Mouse (Mus musculus) midbrain, embryonic 14.5 days (tissue): ENCODE measurements around the gene Slc9a5. TPM values are rescaled to one million over a fixed set of nuclear protein-coding genes. Genes with fewer than 3 reads are reported as not detected.

Experiments used
- ATAC-seq: fragments of 200-750 bp; cut with Nextera tagmentation; 2 replicates; pipeline ENCODE4 v1.8.0; 2017; ENCODE audit warnings: moderate number of reproducible peaks, moderate library complexity; ENCODE audit not compliant: low FRiP score, low TSS enrichment
- DNase-seq: peaks from one replicate; pipeline ENCODE4 v3.0.0-alpha.2; 2015
- H3K27ac ChIP-seq: fragments of 300-500 bp; sonication (generic); replicated peaks from 2 replicates; pipeline ENCODE4 v1.5.1; 2014; ENCODE audit warnings: mild to moderate bottlenecking, low read depth, low read length, moderate library complexity
- H3K27me3 ChIP-seq: fragments of 300-500 bp; sonication (generic); 2 replicates; pipeline ENCODE4 v1.6.1; 2014; ENCODE audit warnings: low read length, control low read depth, mixed read lengths; ENCODE audit not compliant: control insufficient read depth, insufficient read depth
- H3K36me3 ChIP-seq: fragments of 300-500 bp; sonication (generic); 2 replicates; pipeline ENCODE4 v1.6.1; 2014; ENCODE audit warnings: low read length, control low read depth; ENCODE audit not compliant: control insufficient read depth, insufficient read depth
- H3K4me1 ChIP-seq: fragments of 300-500 bp; sonication (generic); 2 replicates; pipeline ENCODE4 v1.6.1; 2014; ENCODE audit warnings: mild to moderate bottlenecking, antibody characterized with exemption, low read length, control low read depth; ENCODE audit not compliant: control insufficient read depth, insufficient read depth
- H3K4me2 ChIP-seq: fragments of 300-500 bp; sonication (generic); 2 replicates; pipeline ENCODE4 v1.6.1; 2014; ENCODE audit warnings: mild to moderate bottlenecking, low read length, moderate library complexity
- H3K4me3 ChIP-seq: fragments of 300-500 bp; sonication (generic); replicated peaks from 2 replicates; pipeline ENCODE4 v1.5.1; 2014; ENCODE audit warnings: low read depth, low read length
- H3K9ac ChIP-seq: fragments of 300-500 bp; sonication (generic); replicated peaks from 2 replicates; pipeline ENCODE4 v1.6.1; 2014; ENCODE audit warnings: mild to moderate bottlenecking, low read length, moderate library complexity
- H3K9me3 ChIP-seq: fragments of 300-500 bp; sonication (generic); 2 replicates; pipeline ENCODE4 v1.6.1; 2016; ENCODE audit warnings: low read length, control low read depth, mixed read lengths; ENCODE audit not compliant: control insufficient read depth
- WGBS: fragments of 180-500 bp; shearing (Covaris S2); extraction: QIAGEN DNeasy Blood & Tissue Kit; methylation state at CpG from one replicate; pipeline ENCODE4 v1.1.7; 2014; 5-methylcytosine and 5-hydroxymethylcytosine counted together
- polyA plus RNA-seq: library from polyadenylated mRNA; unstranded; fragments of >200 nt; fragmentation: Nextera tagmentation; extraction: Ambion mirVana; gene quantifications from 2 replicates; pipeline ENCODE4 v1.2.1, GENCODE M21; 2014

Slc9a5 gene
- polyA plus RNA-seq, 1 experiment from 2014 or later, result 8.3 TPM

GRCm38 (mm10) chr8:105332523-105332922, 16.1 kb upstream of the Slc9a5 start:
- Histone ChIP-seq H3K4me3 (no peak overlapping the region), H3K4me1 (peaks cover under 1% of the 10 kb centered on the region), H3K9me3 (no peaks in the 10 kb centered on the region), H3K27ac (no peak overlapping the region), H3K27me3 (no peaks in the 10 kb centered on the region), H3K4me2 (no peak overlapping the region), H3K36me3 (peaks cover 55% of the 10 kb centered on the region), H3K9ac (no peak overlapping the region)
- DNase-seq, result no peak
- 90% methylated on average over 2 of the region's 2 CpGs for WGBS
- ATAC-seq, result no peak

DNA sequence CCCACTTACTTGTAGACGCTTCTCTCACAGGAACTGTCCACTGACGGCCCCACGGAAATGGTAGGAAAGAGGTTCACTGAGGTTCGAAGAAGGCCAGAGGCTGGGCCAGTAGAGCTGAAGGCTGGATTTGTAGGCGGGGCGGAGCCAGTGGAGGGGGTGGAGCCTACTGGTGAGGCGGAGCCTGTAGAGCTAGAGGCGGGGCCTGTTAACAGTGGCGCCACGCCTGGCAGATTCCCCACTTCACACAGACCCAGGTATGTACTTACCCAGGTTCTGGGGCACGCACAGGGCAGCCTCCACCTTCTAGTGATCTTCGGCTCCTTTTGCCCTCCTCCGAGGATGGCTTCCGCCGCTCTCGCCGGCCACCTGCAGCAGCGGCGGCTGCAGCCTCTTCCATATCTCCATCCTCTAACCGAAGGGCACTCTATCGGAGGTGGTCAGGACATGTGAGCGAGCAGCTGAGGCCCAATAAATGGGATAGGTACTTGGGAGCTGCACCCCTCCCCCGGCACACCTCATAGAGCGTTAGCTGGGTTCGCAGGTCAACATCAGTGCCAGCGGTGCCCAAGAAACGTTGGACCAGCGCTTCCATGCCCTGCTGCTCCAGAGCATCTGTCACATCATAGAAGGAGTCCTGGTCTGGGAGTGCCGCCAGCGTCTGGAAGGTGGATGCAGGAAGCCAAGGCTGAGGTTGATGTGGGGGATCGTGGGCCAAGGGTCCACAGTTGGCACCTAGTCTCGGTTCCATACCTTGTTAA, 12.1 kb upstream of the Slc9a5 start:
- no peak overlapping the region for H3K9ac ChIP-seq
- H3K4me2 ChIP-seq, result peak overlapping the region; percentile 12; the same call in 1 of the 2 replicates
- peaks cover 17% of the 10 kb centered on the region for H3K36me3 ChIP-seq
- no peaks in the 10 kb centered on the region for H3K4me1 ChIP-seq
- no peaks in the 10 kb centered on the region for H3K9me3 ChIP-seq
- H3K27me3 ChIP-seq, result no peaks in the 10 kb centered on the region
- H3K4me3 ChIP-seq, result no peak overlapping the region
- DNase-seq, result peak; percentile 17
- WGBS, result 45% methylated on average over 32 of the region's 32 CpGs
- ATAC-seq, result peak; percentile 22; the same call in 1 of the 2 replicates
- no peak overlapping the region for H3K27ac ChIP-seq

GRCm38 (mm10) chr8:105338992-105339391, 9.7 kb upstream of the Slc9a5 start:
- ATAC-seq (no peak), DNase-seq (no peak)
- 72% methylated on average over 4 of the region's 4 CpGs for WGBS
- no peak overlapping the region for H3K4me2 ChIP-seq
- H3K4me1 ChIP-seq, result no peaks in the 10 kb centered on the region
- no peaks in the 10 kb centered on the region for H3K9me3 ChIP-seq
- H3K4me3 ChIP-seq, result no peak overlapping the region
- H3K36me3 ChIP-seq, result peaks cover 12% of the 10 kb centered on the region; the same call in 1 of the 2 replicates
- no peak overlapping the region for H3K27ac ChIP-seq
- H3K27me3 ChIP-seq, result no peaks in the 10 kb centered on the region
- H3K9ac ChIP-seq, result no peak overlapping the region

- H3K27me3 ChIP-seq, result no peaks in the 10 kb centered on the region
- 87% methylated on average over 6 of the region's 6 CpGs for WGBS
- H3K4me1 ChIP-seq, result no peaks in the 10 kb centered on the region
- no peaks in the 10 kb centered on the region for H3K9me3 ChIP-seq
- 0 out of 2 replicates have a peak, but pooled peaks cover 4% of the 10 kb centered on the region for H3K36me3 ChIP-seq
- no peak overlapping the region for H3K4me2 ChIP-seq
- DNase-seq, result no peak
- no peak overlapping the region for H3K27ac ChIP-seq
- no peak for ATAC-seq
- H3K4me3 ChIP-seq, result no peak overlapping the region
- no peak overlapping the region for H3K9ac ChIP-seq
Measured at GRCm38 (mm10) chr8:105339886-105340635, 8.6 kb upstream of the Slc9a5 start.

DNA sequence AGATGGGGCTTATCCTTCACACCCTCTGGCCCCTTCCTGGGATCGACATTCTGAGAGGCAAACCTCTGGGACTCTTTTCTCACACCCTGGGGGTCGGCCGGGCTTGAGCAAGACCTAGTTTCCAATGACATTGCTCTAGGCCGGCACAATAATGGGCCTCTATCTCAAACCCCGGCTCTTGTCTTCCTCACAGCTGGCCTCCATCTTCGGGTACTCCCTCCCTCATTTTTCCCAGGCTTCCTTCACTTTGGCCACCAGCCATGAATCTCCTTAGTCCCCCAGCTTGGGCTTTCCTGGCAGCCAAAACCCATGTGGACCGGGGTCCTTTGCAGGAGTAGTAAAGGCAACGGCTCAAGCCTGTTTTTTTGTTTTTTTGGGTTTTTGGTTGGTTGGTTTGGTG, 7.2 kb upstream of the Slc9a5 start:
- H3K9ac ChIP-seq, result no peak overlapping the region
- no peaks in the 10 kb centered on the region for H3K27me3 ChIP-seq
- 0 out of 2 replicates have a peak, but pooled peaks cover 4% of the 10 kb centered on the region for H3K36me3 ChIP-seq
- no peak overlapping the region for H3K4me3 ChIP-seq
- H3K4me1 ChIP-seq, result 0 out of 2 replicates have a peak, but pooled peaks cover under 1% of the 10 kb centered on the region
- H3K4me2 ChIP-seq, result no peak overlapping the region
- WGBS, result 44% methylated on average over 8 of the region's 8 CpGs
- ATAC-seq (no peak), DNase-seq (peak; percentile 38)
- H3K27ac ChIP-seq, result no peak overlapping the region
- no peaks in the 10 kb centered on the region for H3K9me3 ChIP-seq

- no peaks in the 10 kb centered on the region for H3K9me3 ChIP-seq
- no peak overlapping the region for H3K4me2 ChIP-seq
- no peaks in the 10 kb centered on the region; the same call in 1 of the 2 replicates for H3K27me3 ChIP-seq
- peaks cover 13% of the 10 kb centered on the region; the same call in 1 of the 2 replicates for H3K4me1 ChIP-seq
- H3K9ac ChIP-seq, result no peak overlapping the region
- no peak overlapping the region for H3K4me3 ChIP-seq
- H3K36me3 ChIP-seq, result no peaks in the 10 kb centered on the region
- ATAC-seq (no peak), DNase-seq (no peak)
- H3K27ac ChIP-seq, result no peak overlapping the region
- WGBS, result 80% methylated on average over 4 of the region's 4 CpGs
Measured at GRCm38 (mm10) chr8:105342768-105343167, 5.9 kb upstream of the Slc9a5 start.

DNA sequence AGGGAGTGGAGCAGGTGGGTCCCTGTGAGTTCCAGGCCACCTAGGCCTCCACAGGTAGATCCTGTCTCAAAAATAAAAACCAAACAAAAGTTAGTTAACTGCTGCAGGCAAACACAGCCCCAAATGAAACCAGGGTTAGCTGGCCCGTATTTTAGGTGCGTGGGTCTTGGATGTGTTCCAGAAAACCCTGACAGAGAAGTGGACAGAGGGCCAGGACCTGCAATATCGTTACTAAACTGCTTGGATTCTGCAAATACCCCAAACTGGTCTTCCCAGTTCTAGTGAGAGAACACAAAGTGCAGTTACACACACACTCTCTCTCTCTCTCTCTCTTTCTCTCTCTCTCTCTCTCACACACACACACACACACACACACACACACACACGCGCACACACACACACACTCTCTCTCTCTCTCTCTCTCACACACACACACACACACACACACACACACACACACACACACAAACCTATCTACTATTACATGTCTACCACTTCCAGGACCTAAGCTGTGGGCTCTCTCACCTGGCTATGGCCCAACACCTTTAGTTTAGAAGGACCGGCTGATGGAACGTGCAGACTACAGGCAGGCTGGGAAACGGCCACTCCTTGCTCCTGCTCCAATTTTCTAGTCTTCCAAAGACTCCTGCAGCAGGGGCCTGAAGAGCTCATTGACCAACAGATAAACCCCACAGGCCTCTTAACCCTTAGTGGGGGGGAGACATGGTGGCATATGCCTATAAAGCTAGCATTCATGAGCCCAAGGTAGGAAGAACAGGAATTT, 4.7 kb upstream of the Slc9a5 start:
- ATAC-seq, result no peak
- H3K9ac ChIP-seq, result no peak overlapping the region

More for the DNA sequence above, 4.7 kb upstream of the Slc9a5 start:
- Histone ChIP-seq H3K4me3 (no peak overlapping the region), H3K9me3 (no peaks in the 10 kb centered on the region), H3K4me2 (no peak overlapping the region), H3K27me3 (no peaks in the 10 kb centered on the region; the same call in 1 of the 2 replicates), H3K27ac (no peak overlapping the region), H3K4me1 (peaks cover 18% of the 10 kb centered on the region; the same call in 1 of the 2 replicates), H3K36me3 (no peaks in the 10 kb centered on the region)
- 77% methylated on average over 7 of the region's 8 CpGs for WGBS
- no peak for DNase-seq
